Mouse (Mus musculus): ENCODE data around the gene Tax1bp3.

Tax1bp3 gene

GRCm38 (mm10) chr11:73176608-73177508 is at the start of gene Tax1bp3, which contains the start of gene Emc6:
Gene Tax1bp3, plus strand, starts transcription at chr11:73177083.
Gene Emc6, minus strand, starts transcription at chr11:73177037.
- DNase-seq: peak; percentile 98

- peak; percentile 44 for DNase-seq
Observed at GRCm38 (mm10) chr11:73131020-73131419, 45.9 kb upstream of the Tax1bp3 start.

GRCm38 (mm10) chr11:73132999-73133398 is 43.9 kb upstream of the Tax1bp3 start:
- DNase-seq: no peak

- DNase-seq: no peak
Observed at GRCm38 (mm10) chr11:73134222-73134621, 42.7 kb upstream of the Tax1bp3 start.

GRCm38 (mm10) chr11:73136587-73136986 is 40.3 kb upstream of the Tax1bp3 start:
- no peak for DNase-seq

GRCm38 (mm10) chr11:73137116-73137515 is 39.8 kb upstream of the Tax1bp3 start:
- DNase-seq: peak; percentile 30

- DNase-seq: peak; percentile 94
Observed at GRCm38 (mm10) chr11:73137591-73138501, 39.0 kb upstream of the Tax1bp3 start, which contains the start of gene Haspin. Gene Haspin, minus strand, starts transcription at chr11:73138294.

GRCm38 (mm10) chr11:73144261-73144681 is 32.6 kb upstream of the Tax1bp3 start:
- peak; percentile 49 for DNase-seq

- DNase-seq: peak; percentile 14
Observed at GRCm38 (mm10) chr11:73146026-73146974, 30.6 kb upstream of the Tax1bp3 start.

- no peak for DNase-seq
Observed at GRCm38 (mm10) chr11:73146975-73147365, 29.9 kb upstream of the Tax1bp3 start.

GRCm38 (mm10) chr11:73148209-73148608 is 28.7 kb upstream of the Tax1bp3 start:
- DNase-seq: no peak

GRCm38 (mm10) chr11:73155071-73155470 is 21.8 kb upstream of the Tax1bp3 start:
- DNase-seq: no peak

GRCm38 (mm10) chr11:73159957-73160810 is 16.7 kb upstream of the Tax1bp3 start, which contains the start of gene P2rx5:
Gene P2rx5, plus strand, starts transcription at chr11:73160421.
- peak; percentile 79 for DNase-seq

GRCm38 (mm10) chr11:73160811-73161200 is 16.1 kb upstream of the Tax1bp3 start:
- DNase-seq: peak; percentile 57

- DNase-seq: no peak
Observed at GRCm38 (mm10) chr11:73161616-73162015, 15.3 kb upstream of the Tax1bp3 start.

- no peak for DNase-seq
Observed at GRCm38 (mm10) chr11:73162284-73162683, 14.6 kb upstream of the Tax1bp3 start.

GRCm38 (mm10) chr11:73168071-73168470 is 8.8 kb upstream of the Tax1bp3 start:
- DNase-seq: peak; percentile 46

- no peak for DNase-seq
Observed at GRCm38 (mm10) chr11:73168576-73168975, 8.3 kb upstream of the Tax1bp3 start.

- DNase-seq: peak; percentile 72
Observed at GRCm38 (mm10) chr11:73169231-73169630, 7.7 kb upstream of the Tax1bp3 start.

GRCm38 (mm10) chr11:73172186-73172585 is 4.7 kb upstream of the Tax1bp3 start:
- peak; percentile 90 for DNase-seq

- DNase-seq: peak; percentile 89
Observed at GRCm38 (mm10) chr11:73175612-73176011, 1.3 kb upstream of the Tax1bp3 start.
